Mouse (Mus musculus) liver, postnatal 0 days (tissue): ENCODE measurements at regions not wholly inside any gene's neighbourhood (a gene's known extent, or its start where the extent isn't known, plus 50 kb on each side); places are given as distances from the start of the nearest gene placed in this dataset.

ENCODE experiments used
- CTCF ChIP-seq: sonication (generic); IDR thresholded peaks from 2 replicates; pipeline ENCODE4 v1.5.1; 2016; ENCODE audit warnings: antibody characterized with exemption, low read depth
- EP300 ChIP-seq: IDR thresholded peaks from 2 replicates; pipeline ENCODE4 v1.6.1; 2016; ENCODE audit warnings: antibody characterized with exemption, low read depth, mild to moderate bottlenecking

DNA sequence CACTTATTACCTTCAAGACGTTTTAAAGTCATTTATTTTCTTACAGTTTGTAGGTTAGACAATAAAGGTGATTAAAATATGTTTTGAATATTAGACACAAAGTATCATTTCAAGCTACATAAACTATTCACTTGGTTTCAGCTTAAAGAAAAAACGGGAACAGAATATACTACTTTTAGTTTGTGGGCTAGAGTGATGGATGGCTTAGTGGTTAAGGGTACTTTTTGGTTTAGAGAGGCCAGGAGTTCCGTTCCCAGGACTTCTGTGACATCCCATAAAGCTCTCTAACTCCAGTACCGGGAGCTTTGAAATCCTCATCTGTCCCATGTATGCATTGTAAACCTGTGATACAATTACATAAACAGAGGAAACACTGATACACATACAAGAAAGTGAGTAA, 570.0 kb downstream of the Flrt2 start:
- TF ChIP-seq CTCF (no peak), EP300 (no peak)
